Mouse (Mus musculus): ENCODE results near the gene Park7. TPM values are rescaled to one million over a fixed set of nuclear protein-coding genes. Genes with fewer than 3 reads are reported as not detected.

The Park7 gene
- polyA plus RNA-seq, 1 experiment = 92.2 TPM

GRCm38 (mm10) chr4:150868859-150869258, 45.4 kb downstream of the Park7 start:
- Histone ChIP-seq H3K27ac (ENCODE audit: insufficient read depth, low read depth, low read length) (no peak overlapping the region), H3K4me1 (ENCODE audit: control insufficient read depth, insufficient read depth, low read length) (peaks cover 32% of the 10 kb centered on the region)
- TF ChIP-seq CTCF (IDR thresholded peaks at IDR 0.05; ENCODE audit: low read depth, low read length) (no peak), POLR2A (IDR thresholded peaks at IDR 0.05; ENCODE audit: borderline replicate concordance, low read depth, low read length) (no peak)

GRCm38 (mm10) chr4:150868161-150868560, 46.1 kb downstream of the Park7 start:
- Histone ChIP-seq H3K27ac (ENCODE audit: insufficient read depth, low read depth, low read length) (no peak overlapping the region), H3K4me3 (ENCODE audit: insufficient read depth, low read length) (no peak overlapping the region), H3K4me1 (ENCODE audit: control insufficient read depth, insufficient read depth, low read length) (peaks cover 36% of the 10 kb centered on the region)
- TF ChIP-seq CTCF (IDR thresholded peaks at IDR 0.05; ENCODE audit: low read depth, low read length) (no peak), POLR2A (IDR thresholded peaks at IDR 0.05; ENCODE audit: borderline replicate concordance, low read depth, low read length) (no peak)

More at GRCm38 (mm10) chr4:150868859-150869258, 45.4 kb downstream of the Park7 start:
- no peak overlapping the region for H3K4me3 ChIP-seq (ENCODE audit: insufficient read depth, low read length)

- Histone ChIP-seq H3K27ac (ENCODE audit: insufficient read depth, low read depth, low read length) (no peak overlapping the region), H3K4me1 (ENCODE audit: control insufficient read depth, insufficient read depth, low read length) (peaks cover 35% of the 10 kb centered on the region), H3K4me3 (ENCODE audit: insufficient read depth, low read length) (no peak overlapping the region)
- TF ChIP-seq CTCF (IDR thresholded peaks at IDR 0.05; ENCODE audit: low read depth, low read length) = no peak
- no peak for TF ChIP-seq POLR2A (IDR thresholded peaks at IDR 0.05; ENCODE audit: borderline replicate concordance, low read depth, low read length)
These were observed 47.7 kb downstream of the Park7 start for GRCm38 (mm10) chr4:150866494-150866893.

GRCm38 (mm10) chr4:150866069-150866468, 48.2 kb downstream of the Park7 start:
- TF ChIP-seq CTCF (IDR thresholded peaks at IDR 0.05; ENCODE audit: low read depth, low read length) (no peak), POLR2A (IDR thresholded peaks at IDR 0.05; ENCODE audit: borderline replicate concordance, low read depth, low read length) (no peak)

GRCm38 (mm10) chr4:150865371-150865770, 48.9 kb downstream of the Park7 start:
- H3K4me1 ChIP-seq (ENCODE audit: control insufficient read depth, insufficient read depth, low read length) = peaks cover 32% of the 10 kb centered on the region
- H3K27ac ChIP-seq (ENCODE audit: insufficient read depth, low read depth, low read length) = no peak overlapping the region
- no peak overlapping the region for H3K4me3 ChIP-seq (ENCODE audit: insufficient read depth, low read length)
- no peak for TF ChIP-seq CTCF (IDR thresholded peaks at IDR 0.05; ENCODE audit: low read depth, low read length)
- no peak for TF ChIP-seq POLR2A (IDR thresholded peaks at IDR 0.05; ENCODE audit: borderline replicate concordance, low read depth, low read length)

More at GRCm38 (mm10) chr4:150866069-150866468, 48.2 kb downstream of the Park7 start:
- H3K4me3 ChIP-seq (ENCODE audit: insufficient read depth, low read length) = no peak overlapping the region
- peaks cover 34% of the 10 kb centered on the region for H3K4me1 ChIP-seq (ENCODE audit: control insufficient read depth, insufficient read depth, low read length)
- no peak overlapping the region for H3K27ac ChIP-seq (ENCODE audit: insufficient read depth, low read depth, low read length)

- TF ChIP-seq CTCF (IDR thresholded peaks at IDR 0.05; ENCODE audit: low read depth, low read length) (no peak), POLR2A (IDR thresholded peaks at IDR 0.05; ENCODE audit: borderline replicate concordance, low read depth, low read length) (no peak)
These were observed 51.4 kb downstream of the Park7 start for GRCm38 (mm10) chr4:150862626-150863375.

GRCm38 (mm10) chr4:150861161-150861560, 53.1 kb downstream of the Park7 start:
- peaks cover 32% of the 10 kb centered on the region for H3K4me1 ChIP-seq (ENCODE audit: control insufficient read depth, insufficient read depth, low read length)
- no peak overlapping the region for H3K27ac ChIP-seq (ENCODE audit: insufficient read depth, low read depth, low read length)
- TF ChIP-seq CTCF (IDR thresholded peaks at IDR 0.05; ENCODE audit: low read depth, low read length) = no peak
- no peak for TF ChIP-seq POLR2A (IDR thresholded peaks at IDR 0.05; ENCODE audit: borderline replicate concordance, low read depth, low read length)
- no peak overlapping the region for H3K4me3 ChIP-seq (ENCODE audit: insufficient read depth, low read length)

More at GRCm38 (mm10) chr4:150862626-150863375, 51.4 kb downstream of the Park7 start:
- H3K4me1 ChIP-seq (ENCODE audit: control insufficient read depth, insufficient read depth, low read length) = peaks cover 32% of the 10 kb centered on the region
- no peak overlapping the region for H3K4me3 ChIP-seq (ENCODE audit: insufficient read depth, low read length)
- no peak overlapping the region for H3K27ac ChIP-seq (ENCODE audit: insufficient read depth, low read depth, low read length)

GRCm38 (mm10) chr4:150860526-150860925, 53.7 kb downstream of the Park7 start:
- TF ChIP-seq CTCF (IDR thresholded peaks at IDR 0.05; ENCODE audit: low read depth, low read length) = no peak
- TF ChIP-seq POLR2A (IDR thresholded peaks at IDR 0.05; ENCODE audit: borderline replicate concordance, low read depth, low read length) = no peak
- Histone ChIP-seq H3K4me3 (ENCODE audit: insufficient read depth, low read length) (peak overlapping the region; percentile 45; the same call in 1 of the 2 replicates), H3K27ac (ENCODE audit: insufficient read depth, low read depth, low read length) (peak overlapping the region; percentile 79), H3K4me1 (ENCODE audit: control insufficient read depth, insufficient read depth, low read length) (peaks cover 32% of the 10 kb centered on the region)

GRCm38 (mm10) chr4:150855346-150855745, 58.9 kb downstream of the Park7 start:
- TF ChIP-seq POLR2A (IDR thresholded peaks at IDR 0.05; ENCODE audit: borderline replicate concordance, low read depth, low read length) (no peak), CTCF (IDR thresholded peaks at IDR 0.05; ENCODE audit: low read depth, low read length) (no peak)

GRCm38 (mm10) chr4:150854839-150855246, 59.4 kb downstream of the Park7 start:
- Histone ChIP-seq H3K27ac (ENCODE audit: insufficient read depth, low read depth, low read length) (peak overlapping the region; percentile 56), H3K4me3 (ENCODE audit: insufficient read depth, low read length) (peak overlapping the region; percentile 76), H3K4me1 (ENCODE audit: control insufficient read depth, insufficient read depth, low read length) (peaks cover 8% of the 10 kb centered on the region)
- TF ChIP-seq CTCF (IDR thresholded peaks at IDR 0.05; ENCODE audit: low read depth, low read length) (peak; percentile 37; the same call in 1 of the 2 replicates), POLR2A (IDR thresholded peaks at IDR 0.05; ENCODE audit: borderline replicate concordance, low read depth, low read length) (peak; percentile 98)

More at GRCm38 (mm10) chr4:150855346-150855745, 58.9 kb downstream of the Park7 start:
- Histone ChIP-seq H3K4me3 (ENCODE audit: insufficient read depth, low read length) (peak overlapping the region; percentile 76), H3K4me1 (ENCODE audit: control insufficient read depth, insufficient read depth, low read length) (peaks cover 10% of the 10 kb centered on the region), H3K27ac (ENCODE audit: insufficient read depth, low read depth, low read length) (0 out of 2 replicates have a peak overlapping the region, but pooled peaks have one; percentile 56)

All from bone marrow macrophage, adult 2 months (primary cell).